Mouse (Mus musculus) c-Kit-positive CD71-positive TER-119-negative erythroid progenitor cells, embryonic 14.5 days (primary cell): ENCODE measurements around the gene Map3k5.

ENCODE experiments used
- DNase-seq: peaks from one replicate; pipeline ENCODE4 v3.0.0-alpha.2; 2013; ENCODE audit warnings: low read depth

Map3k5 gene

GRCm38 (mm10) chr10:19935821-19936367 is 1.6 kb downstream of the Map3k5 start:
- DNase-seq, result no peak

GRCm38 (mm10) chr10:19936961-19937708 is 2.9 kb downstream of the Map3k5 start:
- no peak for DNase-seq

- DNase-seq, result no peak
These were observed 4.5 kb downstream of the Map3k5 start for GRCm38 (mm10) chr10:19938738-19939137.

GRCm38 (mm10) chr10:19939282-19939705 is 5.0 kb downstream of the Map3k5 start:
- no peak for DNase-seq

GRCm38 (mm10) chr10:19940127-19940526 is 5.9 kb downstream of the Map3k5 start:
- DNase-seq, result no peak

- no peak for DNase-seq
These were observed 6.4 kb downstream of the Map3k5 start for GRCm38 (mm10) chr10:19940626-19941025.

- no peak for DNase-seq
These were observed 6.8 kb downstream of the Map3k5 start for GRCm38 (mm10) chr10:19941063-19941462.

- DNase-seq, result no peak
These were observed 7.6 kb downstream of the Map3k5 start for GRCm38 (mm10) chr10:19941914-19942313.

GRCm38 (mm10) chr10:19942621-19943020 is 8.3 kb downstream of the Map3k5 start:
- no peak for DNase-seq

- DNase-seq, result no peak
These were observed 11.4 kb downstream of the Map3k5 start for GRCm38 (mm10) chr10:19945651-19946050.

GRCm38 (mm10) chr10:19946644-19947043 is 12.4 kb downstream of the Map3k5 start:
- no peak for DNase-seq

- no peak for DNase-seq
These were observed 13.2 kb downstream of the Map3k5 start for GRCm38 (mm10) chr10:19947441-19947840.

GRCm38 (mm10) chr10:19947901-19948300 is 13.6 kb downstream of the Map3k5 start:
- DNase-seq, result no peak

GRCm38 (mm10) chr10:19948381-19948780 is 14.1 kb downstream of the Map3k5 start:
- no peak for DNase-seq

GRCm38 (mm10) chr10:19949106-19949505 is 14.8 kb downstream of the Map3k5 start:
- no peak for DNase-seq

GRCm38 (mm10) chr10:19953032-19953761 is 18.9 kb downstream of the Map3k5 start:
- DNase-seq, result no peak

GRCm38 (mm10) chr10:19954572-19954971 is 20.3 kb downstream of the Map3k5 start:
- DNase-seq, result no peak

GRCm38 (mm10) chr10:19955817-19956216 is 21.5 kb downstream of the Map3k5 start:
- DNase-seq, result no peak

- no peak for DNase-seq
These were observed 22.5 kb downstream of the Map3k5 start for GRCm38 (mm10) chr10:19956745-19957144.

- DNase-seq, result no peak
These were observed 26.6 kb downstream of the Map3k5 start for GRCm38 (mm10) chr10:19960831-19961380.

GRCm38 (mm10) chr10:19962746-19963145 is 28.5 kb downstream of the Map3k5 start:
- DNase-seq, result no peak

GRCm38 (mm10) chr10:19963206-19963605 is 28.9 kb downstream of the Map3k5 start:
- DNase-seq, result no peak

- no peak for DNase-seq
These were observed 29.8 kb downstream of the Map3k5 start for GRCm38 (mm10) chr10:19964105-19964504.
